Mouse (Mus musculus) urinary bladder, postnatal 0 days (tissue): ENCODE results near the gene Col28a1. TPM values are rescaled to one million over a fixed set of nuclear protein-coding genes. Genes with fewer than 3 reads are reported as not detected.

ENCODE experiments used
- polyA plus RNA-seq: library from polyadenylated mRNA; unstranded; fragments of >200 nt; fragmentation: Nextera tagmentation; extraction: Ambion mirVana; gene quantifications from 2 replicates; pipeline ENCODE4 v1.2.1, GENCODE M21; 2015

Gene Col28a1
- polyA plus RNA-seq, result 0.59 and 0.79 TPM in 2 replicates

GRCm38 (mm10) chr6:8192517-8192916, at the start of gene Col28a1:
Gene Col28a1 (minus strand): TSS chr6:8192617.

GRCm38 (mm10) chr6:8209047-8209865, 16.8 kb upstream of the Col28a1 start, which contains the start of gene Mios:
Gene Mios (plus strand): TSS chr6:8209222.

Other genes starting within 250 kb of the Col28a1 start
- gene Mios, start 16.6 kb upstream of the Col28a1 start, polyA plus RNA-seq, result 13.1 and 14.3 TPM in 2 replicates
- gene Rpa3, start 66.6 kb upstream of the Col28a1 start, polyA plus RNA-seq, result 71.1 and 80.7 TPM in 2 replicates
- 13.6 and 16.4 TPM in 2 replicates for gene Umad1, start 66.7 kb upstream of the Col28a1 start, polyA plus RNA-seq
- 0.50 and 0.92 TPM in 2 replicates for gene Gm45062, start 66.8 kb upstream of the Col28a1 start, polyA plus RNA-seq